Mouse (Mus musculus) ES-E14 (cell line): Measurements from ENCODE around the gene H2al1h.

Experiments used
- CHD2 ChIP-seq: IDR thresholded peaks from 2 replicates; pipeline ENCODE4 v1.6.1; 2014; ENCODE audit warnings: mild to moderate bottlenecking, low read depth, low read length, inconsistent platforms
- HCFC1 ChIP-seq: IDR thresholded peaks from 2 replicates; pipeline ENCODE4 v1.6.1; 2012; ENCODE audit warnings: low read length, inconsistent platforms, borderline replicate concordance; ENCODE audit not compliant: insufficient read depth
- MAFK ChIP-seq: IDR thresholded peaks from 2 replicates; pipeline ENCODE4 v1.6.1; 2014; ENCODE audit warnings: mild to moderate bottlenecking, low read depth, low read length, inconsistent platforms; ENCODE audit not compliant: insufficient read depth
- ZC3H11A ChIP-seq: IDR thresholded peaks from 2 replicates; pipeline ENCODE4 v1.6.1; 2012; ENCODE audit warnings: low read depth, mild to moderate bottlenecking, inconsistent platforms, low read length, borderline replicate concordance
- ZNF384 ChIP-seq: IDR thresholded peaks from 2 replicates; pipeline ENCODE4 v1.6.1; 2012; ENCODE audit warnings: low read depth, low read length, inconsistent platforms

- no peak for TF ChIP-seq HCFC1
- TF ChIP-seq ZNF384 = no peak
- TF ChIP-seq MAFK = no peak
- TF ChIP-seq ZC3H11A = no peak
- no peak for TF ChIP-seq CHD2
These were observed 40.6 kb upstream of the H2al1h start for GRCm38 (mm10) chrX:11280741-11281140.
